Mouse (Mus musculus) ZHBTc4 (cell line): ENCODE results near the gene Zfp273.
"Not testable (repeated sequence)": the region's sequence is repeated elsewhere in the genome, so short reads cannot be mapped to it uniquely, and the experiment has no call there.

Experiments
- DNase-seq: peaks from one replicate; pipeline ENCODE4 v3.0.0-alpha.2; 2011; ENCODE audit warnings: low read depth, low spot score

The Zfp273 gene

GRCm38 (mm10) chr13:67813710-67814660 is at the start of gene Zfp273:
Zfp273 (plus strand) TSS chr13:67813740.
- DNase-seq, result peak; percentile 94

DNA sequence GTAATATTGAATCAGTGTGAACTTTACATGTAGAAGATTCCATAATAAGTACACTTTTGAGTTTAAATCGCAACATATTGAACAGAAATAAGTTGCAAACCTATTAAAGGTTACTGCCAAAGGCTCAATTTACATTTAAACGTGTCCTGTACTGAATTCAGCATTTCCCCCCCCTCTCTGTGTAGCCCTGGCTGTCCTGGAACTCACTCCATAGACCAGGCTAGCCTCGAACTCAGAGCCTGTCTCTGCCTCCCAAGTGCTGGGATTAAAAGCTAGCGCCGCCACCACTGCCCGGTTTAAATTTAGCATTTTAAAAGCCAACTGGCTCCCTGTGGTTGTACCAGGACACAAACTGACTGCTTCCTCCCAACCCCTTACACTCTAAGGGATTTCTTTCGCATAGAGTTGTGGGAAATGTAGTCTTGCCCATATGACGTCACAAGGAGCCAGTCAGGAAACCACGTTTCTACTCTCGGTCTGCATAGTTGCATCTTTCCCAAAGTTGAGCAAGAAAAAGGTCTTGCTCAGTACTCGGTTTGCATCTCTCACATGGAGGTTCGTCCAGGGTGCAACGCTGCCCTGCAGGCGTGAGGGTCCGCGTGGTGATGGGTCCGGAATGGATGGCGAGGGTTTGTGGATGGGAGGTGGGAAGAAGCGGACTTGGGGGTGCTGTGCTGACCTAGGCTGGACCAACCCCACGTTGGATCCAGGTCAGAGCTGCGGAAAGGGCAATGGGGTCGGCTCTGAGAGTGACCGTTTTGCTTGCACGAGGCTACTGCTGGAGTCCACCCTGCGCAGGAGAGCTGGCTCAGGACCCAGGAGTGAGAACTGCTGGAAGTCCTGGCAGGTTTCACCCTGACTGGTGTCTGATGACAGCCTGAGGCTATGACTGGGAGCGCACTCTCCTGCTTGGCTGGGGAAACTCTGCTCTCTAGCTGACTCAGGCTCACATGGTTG is 34.0 kb upstream of the Zfp273 start, which contains the start of gene Zfp493:
Gene Zfp493 (plus strand): TSS at position 429 of the 957 bp plus-strand sequence.
- DNase-seq, result peak; percentile 92

- peak; percentile 77 for DNase-seq
Observed at GRCm38 (mm10) chr13:67791921-67792455, 21.6 kb upstream of the Zfp273 start.

DNA sequence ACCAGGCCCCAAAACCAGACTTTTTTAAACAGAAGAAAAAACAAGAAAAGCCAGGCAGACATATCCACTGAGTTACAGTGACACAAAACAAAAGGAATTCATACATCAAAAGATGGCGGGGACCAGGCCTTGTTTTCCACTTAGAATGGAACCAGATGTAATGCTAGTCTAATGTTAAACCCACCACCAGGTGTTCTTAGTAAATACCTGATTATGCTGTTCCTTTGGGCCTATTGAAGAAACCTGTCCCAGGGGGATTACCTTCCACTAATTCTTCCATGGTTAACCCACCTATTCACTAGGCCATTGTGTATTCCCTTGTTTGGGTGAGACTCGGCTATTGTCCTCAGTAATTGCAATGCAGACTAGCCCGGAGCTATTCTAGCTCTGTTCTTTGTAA is 14.9 kb upstream of the Zfp273 start:
- peak; percentile 60 for DNase-seq

DNA sequence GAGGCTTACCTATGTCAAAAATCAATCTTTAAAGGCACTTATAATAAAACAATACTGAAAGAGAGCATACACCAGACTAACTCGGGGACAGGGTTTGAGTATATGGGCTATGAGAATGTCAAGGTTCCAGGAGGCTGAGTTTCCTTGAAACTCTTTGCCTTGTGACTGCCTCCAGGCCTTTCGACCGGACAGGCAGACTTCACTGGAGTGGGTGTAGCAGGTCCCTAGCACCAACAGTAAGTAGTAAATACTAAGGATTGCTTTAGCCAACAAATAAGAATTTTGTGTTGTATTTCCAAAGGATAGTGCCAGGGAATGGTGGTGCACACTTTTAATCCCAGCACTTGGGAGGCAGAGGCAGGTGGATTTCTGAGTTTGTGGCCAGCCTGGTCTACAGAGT is 14.4 kb upstream of the Zfp273 start:
- DNase-seq, result peak; percentile 31

- no peak for DNase-seq
Observed at GRCm38 (mm10) chr13:67811651-67812210, 1.8 kb upstream of the Zfp273 start.

GRCm38 (mm10) chr13:67812961-67813709 is 405 bp upstream of the Zfp273 start:
- no peak for DNase-seq

DNA sequence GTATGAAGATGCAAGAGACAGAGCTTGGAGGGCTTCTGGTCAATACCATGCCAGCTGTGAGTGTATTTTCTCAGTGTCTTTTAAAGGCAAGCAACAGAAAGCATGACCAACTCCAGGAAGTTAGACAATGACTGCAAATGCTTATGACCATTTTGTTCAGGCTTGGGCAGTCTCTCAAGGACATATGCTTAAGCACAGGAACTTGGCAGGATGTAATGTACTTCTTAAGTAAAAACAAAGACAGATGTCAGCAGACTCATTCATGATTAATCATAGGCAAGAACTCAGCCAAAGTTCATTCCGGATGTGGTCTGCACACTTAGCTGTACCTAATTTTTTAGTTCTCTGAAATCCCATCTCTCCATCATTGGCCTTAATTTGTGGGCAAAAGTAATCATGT is 5.1 kb downstream of the Zfp273 start:
- no peak for DNase-seq

DNA sequence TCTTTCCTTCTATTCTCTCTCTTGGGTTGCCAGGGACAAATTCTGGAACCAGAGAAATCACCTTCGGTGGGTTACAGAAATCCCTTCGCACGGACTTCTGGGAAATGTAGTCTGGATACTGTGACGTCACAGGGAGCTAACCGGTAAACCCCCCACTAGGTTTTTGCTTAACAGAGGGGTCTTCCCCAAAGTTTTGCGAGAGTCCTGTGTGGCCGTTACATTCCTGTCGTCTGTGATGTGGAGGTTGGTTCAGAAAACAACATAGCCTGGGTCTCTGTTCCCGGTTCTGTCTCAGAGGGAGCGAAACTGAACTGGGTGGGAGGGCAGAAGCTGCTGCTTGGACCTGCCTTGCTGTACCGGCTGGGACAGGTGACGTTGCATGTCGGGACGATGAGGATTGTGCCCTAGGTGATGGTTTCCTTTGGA is 17.4 kb downstream of the Zfp273 start, which contains the start of gene Gm10037:
Gene Gm10037 (plus strand): TSS at position 196 of the 426 bp plus-strand sequence.
- DNase-seq, result peak; percentile 59

DNA sequence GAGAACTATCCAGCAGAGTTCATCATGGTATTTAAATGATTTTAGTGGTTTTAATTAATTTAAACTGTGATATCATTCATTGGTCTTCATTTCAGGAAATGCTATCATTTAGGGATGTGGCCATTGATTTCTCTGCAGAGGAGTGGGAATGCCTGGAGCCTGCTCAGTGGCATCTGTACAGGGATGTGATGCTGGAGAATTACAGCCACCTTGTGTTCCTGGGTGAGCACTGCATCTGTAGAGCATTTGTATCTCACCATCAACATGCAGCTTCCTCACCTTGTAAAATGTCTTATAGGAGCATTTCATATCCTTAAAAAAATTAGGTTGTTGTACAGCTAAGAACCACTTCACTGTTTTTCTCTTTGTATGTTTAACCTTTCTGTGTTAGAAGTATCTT is 19.6 kb downstream of the Zfp273 start:
- DNase-seq, result not testable (repeated sequence)

DNA sequence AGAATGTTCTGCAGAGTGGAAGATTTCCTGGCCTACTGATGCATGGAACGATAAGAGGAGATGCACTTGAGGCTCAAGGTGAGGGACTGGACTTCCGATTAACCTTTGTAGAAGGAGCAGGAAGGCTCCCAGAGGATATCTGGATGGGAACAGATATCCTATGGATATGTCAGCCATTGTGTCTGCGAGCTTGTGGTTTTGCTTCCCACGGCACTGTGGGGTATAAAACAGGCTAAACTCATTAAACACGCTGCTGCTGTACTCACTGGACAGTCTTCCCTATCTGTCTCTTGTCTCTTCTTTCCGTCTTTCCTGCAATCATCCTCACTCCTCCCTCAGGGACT is 30.2 kb downstream of the Zfp273 start:
- no peak for DNase-seq

GRCm38 (mm10) chr13:67844119-67844852 is 30.7 kb downstream of the Zfp273 start:
- DNase-seq, result peak; percentile 96

DNA sequence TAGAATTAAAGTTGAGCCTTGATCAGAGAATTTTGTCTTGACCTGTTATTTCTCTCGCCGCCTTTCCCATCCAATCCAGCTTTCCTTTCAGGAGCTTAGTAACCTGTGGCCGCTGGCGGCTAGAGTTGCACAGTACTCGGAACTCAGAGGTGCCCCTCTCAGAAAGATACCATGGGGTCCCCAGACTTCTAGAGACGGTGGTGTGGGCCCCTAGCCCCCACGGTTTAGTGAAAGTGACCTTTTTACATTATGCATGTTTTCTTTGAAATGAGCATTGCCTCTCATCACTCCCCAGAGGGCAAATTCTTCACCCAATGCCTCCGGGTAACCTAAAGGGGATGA is 31.3 kb downstream of the Zfp273 start:
- no peak for DNase-seq

DNA sequence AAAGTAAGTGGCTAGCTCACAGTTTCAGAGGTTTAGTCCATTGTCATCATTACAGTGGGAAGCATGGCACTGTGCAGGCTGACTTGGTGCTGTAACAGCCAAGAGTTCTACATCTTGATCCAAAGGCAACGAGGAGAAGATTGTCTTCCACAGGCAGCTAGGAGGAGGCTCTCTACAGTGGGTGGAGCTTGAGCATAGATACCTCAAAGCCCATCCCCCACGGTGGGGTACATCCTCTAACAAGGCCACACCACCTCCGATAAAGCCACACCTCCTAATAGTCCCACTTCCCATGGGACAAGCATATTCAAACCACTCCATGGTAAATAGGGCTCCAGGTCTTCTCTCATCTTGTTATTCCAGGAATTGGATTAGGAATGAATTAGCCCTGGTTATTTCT is 36.8 kb downstream of the Zfp273 start:
- peak; percentile 79 for DNase-seq

GRCm38 (mm10) chr13:67853130-67853529 is 39.6 kb downstream of the Zfp273 start:
- no peak for DNase-seq

- no peak for DNase-seq
Observed at GRCm38 (mm10) chr13:67853983-67854382, 40.4 kb downstream of the Zfp273 start.

GRCm38 (mm10) chr13:67857317-67857716 is 43.8 kb downstream of the Zfp273 start:
- peak; percentile 52 for DNase-seq

- peak; percentile 23 for DNase-seq
Observed at GRCm38 (mm10) chr13:67862508-67862907, 49.0 kb downstream of the Zfp273 start.

- DNase-seq, result no peak
Observed at GRCm38 (mm10) chr13:67863026-67863425, 49.5 kb downstream of the Zfp273 start, which contains the start of gene BC048507. BC048507 (plus strand) TSS chr13:67863326.

DNA sequence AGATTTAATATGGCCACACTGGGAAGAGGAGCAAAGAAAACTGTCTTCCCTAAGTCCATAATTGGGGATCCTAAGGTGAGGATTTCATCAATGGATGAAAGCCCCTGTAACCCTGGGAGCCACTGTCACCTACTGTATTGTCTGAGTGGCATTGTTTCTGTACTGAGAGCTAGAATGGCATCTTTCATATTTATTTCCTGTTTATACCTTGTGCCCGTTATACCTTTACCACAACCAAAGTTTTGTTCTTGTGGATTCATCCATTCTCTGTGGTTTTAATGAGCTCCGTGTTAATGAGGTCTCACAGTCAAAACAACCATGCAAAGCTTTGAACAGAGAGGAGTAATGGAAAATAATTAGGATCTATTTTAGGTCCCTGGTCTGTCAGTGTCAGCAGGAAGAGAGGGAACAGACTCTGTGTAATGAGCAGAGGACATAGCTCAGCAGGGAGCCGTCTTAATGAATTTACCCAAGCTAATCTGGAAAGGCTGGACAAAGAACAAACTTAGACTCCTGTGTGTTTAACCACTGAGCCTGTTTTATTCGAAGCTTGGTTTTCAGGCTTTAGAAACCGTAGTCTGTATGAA is 51.3 kb downstream of the Zfp273 start:
- DNase-seq, result no peak
